Mouse (Mus musculus): ENCODE measurements around the gene Syt12.

Syt12 gene

GRCm38 (mm10) chr19:4477345-4478189 is at the start of gene Syt12:
TSS of gene Syt12 (minus strand) at chr19:4477447.
- no peak for DNase-seq (ENCODE audit: low read depth, low spot score)

GRCm38 (mm10) chr19:4521426-4522050 is 44.3 kb upstream of the Syt12 start:
- DNase-seq (ENCODE audit: low read depth, low spot score): no peak

GRCm38 (mm10) chr19:4517483-4517882 is 40.2 kb upstream of the Syt12 start:
- no peak for DNase-seq (ENCODE audit: low read depth, low spot score)

- no peak for DNase-seq (ENCODE audit: low read depth, low spot score)
Measured at GRCm38 (mm10) chr19:4516288-4516687, 39.0 kb upstream of the Syt12 start.

- DNase-seq (ENCODE audit: low read depth, low spot score): no peak
Measured at GRCm38 (mm10) chr19:4515746-4516145, 38.5 kb upstream of the Syt12 start.

- DNase-seq (ENCODE audit: low read depth, low spot score): no peak
Measured at GRCm38 (mm10) chr19:4513236-4513858, 36.1 kb upstream of the Syt12 start.

- DNase-seq (ENCODE audit: low read depth, low spot score): no peak
Measured at GRCm38 (mm10) chr19:4511116-4511841, 34.0 kb upstream of the Syt12 start.

- DNase-seq (ENCODE audit: low read depth, low spot score): peak; percentile 100
Measured at GRCm38 (mm10) chr19:4509986-4510963, 33.0 kb upstream of the Syt12 start, which contains the start of gene Pcx. TSS of gene Pcx (plus strand) at chr19:4510472.

- no peak for DNase-seq (ENCODE audit: low read depth, low spot score)
Measured at GRCm38 (mm10) chr19:4507746-4508145, 30.5 kb upstream of the Syt12 start.

GRCm38 (mm10) chr19:4504830-4505229 is 27.6 kb upstream of the Syt12 start:
- no peak for DNase-seq (ENCODE audit: low read depth, low spot score)

- DNase-seq (ENCODE audit: low read depth, low spot score): no peak
Measured at GRCm38 (mm10) chr19:4502701-4503100, 25.5 kb upstream of the Syt12 start.

GRCm38 (mm10) chr19:4498062-4498933 is 21.1 kb upstream of the Syt12 start, which contains the start of gene 2010003K11Rik:
TSS of gene 2010003K11Rik (minus strand) at chr19:4498583.
- DNase-seq (ENCODE audit: low read depth, low spot score): no peak

- DNase-seq (ENCODE audit: low read depth, low spot score): peak; percentile 70
Measured at GRCm38 (mm10) chr19:4497263-4497973, 20.2 kb upstream of the Syt12 start.

- DNase-seq (ENCODE audit: low read depth, low spot score): no peak
Measured at GRCm38 (mm10) chr19:4496535-4497262, 19.5 kb upstream of the Syt12 start.

GRCm38 (mm10) chr19:4495814-4496213 is 18.6 kb upstream of the Syt12 start:
- no peak for DNase-seq (ENCODE audit: low read depth, low spot score)

GRCm38 (mm10) chr19:4494707-4495106 is 17.5 kb upstream of the Syt12 start:
- DNase-seq (ENCODE audit: low read depth, low spot score): no peak

GRCm38 (mm10) chr19:4492526-4493296 is 15.5 kb upstream of the Syt12 start:
- DNase-seq (ENCODE audit: low read depth, low spot score): no peak
